Mouse (Mus musculus) megakaryocyte, embryonic 14.5 days (primary cell): ENCODE measurements around the gene Gm20388. TPM values are rescaled to one million over a fixed set of nuclear protein-coding genes. Genes with fewer than 3 reads are reported as not detected.
A peak's percentile ranks its signal among the peaks of the same experiment; 100 is the strongest.

ENCODE experiments used
- H3K27me3 ChIP-seq: replicated peaks from 2 replicates; pipeline ENCODE3; 2012; ENCODE audit warnings: inconsistent platforms
- H3K36me3 ChIP-seq: replicated peaks from 2 replicates; pipeline ENCODE3; 2012; ENCODE audit warnings: low read length, inconsistent platforms, mixed read lengths
- H3K4me1 ChIP-seq: 2 replicates; pipeline ENCODE4 v1.6.1; 2012; ENCODE audit warnings: inconsistent platforms
- H3K4me3 ChIP-seq: replicated peaks from 2 replicates; pipeline ENCODE3; 2012; ENCODE audit warnings: moderate library complexity, mild to moderate bottlenecking, inconsistent platforms
- H3K9me3 ChIP-seq: 2 replicates; pipeline ENCODE4 v1.6.1; 2012; ENCODE audit warnings: inconsistent platforms
- FLI1 ChIP-seq: IDR thresholded peaks from 2 replicates; pipeline ENCODE4 v1.6.1; 2012; ENCODE audit warnings: low read length, inconsistent platforms, mixed read lengths
- GATA1 ChIP-seq: IDR thresholded peaks from 3 replicates; pipeline ENCODE4 v1.6.1; 2012; ENCODE audit warnings: mixed read lengths, low read length, inconsistent platforms, borderline replicate concordance
- polyA plus RNA-seq: library from polyadenylated mRNA; stranded (reverse); fragments of >175 nt; gene quantifications from 2 replicates; pipeline ENCODE4 v1.2.3, GENCODE M21; 2012; ENCODE audit warnings: low replicate concordance; ENCODE audit not compliant: insufficient read depth

The Gm20388 gene
- polyA plus RNA-seq, 1 experiment: 111 TPM

GRCm38 (mm10) chr8:123387041-123387440 lies 3476.4 kb downstream of the Gm20388 start:
- TF ChIP-seq GATA1: no peak
- no peak for TF ChIP-seq FLI1
- Histone ChIP-seq H3K9me3 (no peaks in the 10 kb centered on the region), H3K27me3 (no peaks in the 10 kb centered on the region), H3K36me3 (peaks cover 100% of the 10 kb centered on the region), H3K4me1 (peaks cover 33% of the 10 kb centered on the region), H3K4me3 (no peak overlapping the region)

DNA sequence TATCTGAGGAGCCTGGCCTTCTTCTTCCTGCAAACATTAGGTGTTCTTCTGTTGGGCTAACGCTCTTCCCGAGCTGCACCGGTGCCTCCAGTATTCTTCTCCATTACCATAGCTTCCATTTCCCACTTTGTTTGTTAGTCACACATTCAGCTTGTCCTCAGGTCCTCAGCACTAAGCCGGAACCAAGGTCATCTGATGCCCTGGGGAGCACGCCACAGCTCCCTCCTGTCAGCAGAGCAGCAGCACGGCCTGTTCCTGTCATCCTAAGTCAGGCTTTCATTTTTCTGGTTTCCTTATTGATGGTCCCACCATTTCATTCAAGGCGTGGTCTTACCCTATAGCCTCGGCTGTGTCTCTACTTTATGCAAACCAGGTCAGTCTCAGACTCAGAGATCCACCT lies 3477.2 kb downstream of the Gm20388 start:
- H3K27me3 ChIP-seq: no peaks in the 10 kb centered on the region
- TF ChIP-seq FLI1 (no peak), GATA1 (no peak)
- H3K4me1 ChIP-seq: peaks cover 35% of the 10 kb centered on the region
- peaks cover 100% of the 10 kb centered on the region for H3K36me3 ChIP-seq
- H3K9me3 ChIP-seq: no peaks in the 10 kb centered on the region
- H3K4me3 ChIP-seq: no peak overlapping the region

DNA sequence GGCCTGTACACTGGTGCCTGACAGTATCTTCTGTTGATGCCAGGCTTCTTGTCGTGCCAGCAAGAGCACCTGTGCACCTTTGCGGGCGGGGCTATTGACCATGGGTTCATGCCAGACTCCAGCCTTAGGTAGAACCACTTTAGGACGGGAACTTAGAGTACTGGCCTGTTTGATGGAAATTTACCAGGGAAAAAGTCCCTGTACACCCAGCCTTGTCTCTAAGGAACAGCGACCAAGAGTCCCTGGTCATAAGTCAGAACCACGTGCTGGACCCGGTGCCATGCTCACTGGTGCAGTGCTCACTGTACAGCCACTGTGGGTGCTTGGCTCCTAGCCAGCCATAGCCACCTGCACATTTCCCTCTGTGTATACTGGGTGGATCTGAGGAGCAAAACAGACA lies 3478.4 kb downstream of the Gm20388 start:
- Histone ChIP-seq H3K4me3 (no peak overlapping the region), H3K36me3 (peaks cover 100% of the 10 kb centered on the region), H3K4me1 (peaks cover 45% of the 10 kb centered on the region), H3K27me3 (no peaks in the 10 kb centered on the region), H3K9me3 (no peaks in the 10 kb centered on the region)
- no peak for TF ChIP-seq GATA1
- no peak for TF ChIP-seq FLI1

DNA sequence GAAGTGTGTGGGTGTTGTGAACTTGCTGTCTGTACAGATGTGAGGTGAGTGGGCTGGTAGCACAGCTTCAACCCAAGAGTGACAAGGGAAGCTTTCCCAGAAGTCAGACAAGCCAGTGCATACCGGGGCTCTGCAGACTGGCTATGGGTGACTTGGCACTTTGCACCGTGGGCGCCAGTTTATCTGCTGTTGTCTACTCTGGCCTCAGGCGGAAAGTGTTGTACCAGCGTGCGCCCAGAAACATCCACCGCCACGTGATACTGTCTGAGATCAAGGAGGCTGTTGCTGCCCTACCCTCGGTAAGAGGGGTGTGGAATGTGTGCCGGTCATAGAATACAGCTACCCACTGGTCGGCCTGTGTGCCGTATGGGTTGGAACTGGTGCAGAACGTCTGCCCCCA lies 3487.7 kb downstream of the Gm20388 start:
- peaks cover 66% of the 10 kb centered on the region for H3K4me1 ChIP-seq
- TF ChIP-seq GATA1 (no peak), FLI1 (no peak)
- H3K4me3 ChIP-seq: peak overlapping the region; percentile 85
- H3K27me3 ChIP-seq: no peaks in the 10 kb centered on the region
- peaks cover 99% of the 10 kb centered on the region for H3K36me3 ChIP-seq
- H3K9me3 ChIP-seq: no peaks in the 10 kb centered on the region

- TF ChIP-seq FLI1 (no peak), GATA1 (no peak)
- Histone ChIP-seq H3K4me1 (peaks cover 59% of the 10 kb centered on the region), H3K4me3 (no peak overlapping the region), H3K9me3 (no peaks in the 10 kb centered on the region), H3K36me3 (peaks cover 71% of the 10 kb centered on the region), H3K27me3 (peaks cover 25% of the 10 kb centered on the region)
Measured at GRCm38 (mm10) chr8:123401936-123402335, 3491.3 kb downstream of the Gm20388 start.

DNA sequence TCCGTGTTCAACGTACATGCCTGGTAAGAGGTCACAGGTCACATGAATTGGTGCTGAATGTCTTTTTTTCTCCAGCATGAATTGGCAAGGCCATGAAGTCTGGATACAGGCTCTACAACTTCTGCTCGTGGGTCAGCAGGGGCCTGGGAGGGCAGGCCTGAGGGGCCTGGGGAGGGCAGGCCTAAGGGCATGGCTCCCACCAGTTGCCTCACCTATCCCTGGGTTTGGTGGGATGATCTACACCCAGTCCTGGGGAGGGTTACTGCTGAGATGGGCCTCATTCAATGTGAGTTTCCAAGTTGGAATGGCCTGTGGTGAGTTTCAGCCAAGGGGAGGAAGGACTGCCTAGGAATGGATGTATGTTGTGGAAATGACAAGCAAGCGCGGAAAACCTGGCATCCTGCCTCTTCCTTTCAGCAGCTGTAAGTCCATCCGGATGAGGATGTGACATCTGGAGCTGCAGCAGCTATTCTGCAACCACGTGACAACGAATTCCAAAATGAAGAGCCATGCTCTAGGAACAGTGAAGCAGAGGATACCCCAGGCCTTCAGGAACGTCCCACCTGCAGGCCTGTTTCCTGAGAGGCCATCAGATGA lies 3492.2 kb downstream of the Gm20388 start:
- TF ChIP-seq FLI1 (no peak), GATA1 (no peak)
- Histone ChIP-seq H3K4me1 (peaks cover 59% of the 10 kb centered on the region), H3K4me3 (no peak overlapping the region), H3K9me3 (no peaks in the 10 kb centered on the region), H3K27me3 (peaks cover 34% of the 10 kb centered on the region), H3K36me3 (peaks cover 63% of the 10 kb centered on the region)

- no peak overlapping the region for H3K4me3 ChIP-seq
- no peaks in the 10 kb centered on the region for H3K9me3 ChIP-seq
- peaks cover 43% of the 10 kb centered on the region for H3K27me3 ChIP-seq
- TF ChIP-seq FLI1 (no peak), GATA1 (no peak)
- peaks cover 47% of the 10 kb centered on the region for H3K36me3 ChIP-seq
- peaks cover 59% of the 10 kb centered on the region for H3K4me1 ChIP-seq
Measured at GRCm38 (mm10) chr8:123404521-123404920, 3493.9 kb downstream of the Gm20388 start.

DNA sequence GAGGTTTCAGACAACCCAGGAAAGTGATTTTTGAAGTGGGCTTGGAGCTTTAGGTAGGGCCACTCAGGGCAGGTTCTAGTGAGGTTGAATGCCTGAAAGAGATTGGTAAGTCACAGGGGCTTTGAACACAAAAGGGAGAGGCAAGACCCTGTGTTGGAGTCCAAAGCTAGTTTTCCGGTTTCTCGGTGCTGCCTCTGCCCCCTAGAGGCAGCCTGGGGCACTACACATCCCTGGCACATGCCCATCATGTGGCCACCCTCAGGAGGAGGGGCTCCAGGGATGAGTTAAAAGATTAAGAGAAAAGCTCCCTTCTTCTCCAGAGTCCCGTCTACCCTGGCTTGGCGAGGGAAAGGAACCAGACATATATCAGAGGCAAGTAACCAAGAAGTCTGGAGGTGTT lies 3496.1 kb downstream of the Gm20388 start, which contains the start of gene Mc1r:
TSS of gene Mc1r (plus strand) at position 322 of the 400 bp plus-strand sequence.
- Histone ChIP-seq H3K4me3 (peak within 1 kb of the TSS; percentile 79), H3K27me3 (peaks cover 62% of the 10 kb centered on the region), H3K4me1 (peaks cover 78% of the 10 kb centered on the region), H3K36me3 (peaks cover 24% of the 10 kb centered on the region), H3K9me3 (no peaks in the 10 kb centered on the region)
- no peak for TF ChIP-seq FLI1
- no peak for TF ChIP-seq GATA1

GRCm38 (mm10) chr8:123407612-123408011 lies 3497.0 kb downstream of the Gm20388 start:
- peak overlapping the region; percentile 79 for H3K4me3 ChIP-seq
- peaks cover 70% of the 10 kb centered on the region for H3K27me3 ChIP-seq
- H3K4me1 ChIP-seq: peaks cover 86% of the 10 kb centered on the region
- no peaks in the 10 kb centered on the region for H3K9me3 ChIP-seq
- no peak for TF ChIP-seq GATA1
- TF ChIP-seq FLI1: no peak
- peaks cover 16% of the 10 kb centered on the region for H3K36me3 ChIP-seq

DNA sequence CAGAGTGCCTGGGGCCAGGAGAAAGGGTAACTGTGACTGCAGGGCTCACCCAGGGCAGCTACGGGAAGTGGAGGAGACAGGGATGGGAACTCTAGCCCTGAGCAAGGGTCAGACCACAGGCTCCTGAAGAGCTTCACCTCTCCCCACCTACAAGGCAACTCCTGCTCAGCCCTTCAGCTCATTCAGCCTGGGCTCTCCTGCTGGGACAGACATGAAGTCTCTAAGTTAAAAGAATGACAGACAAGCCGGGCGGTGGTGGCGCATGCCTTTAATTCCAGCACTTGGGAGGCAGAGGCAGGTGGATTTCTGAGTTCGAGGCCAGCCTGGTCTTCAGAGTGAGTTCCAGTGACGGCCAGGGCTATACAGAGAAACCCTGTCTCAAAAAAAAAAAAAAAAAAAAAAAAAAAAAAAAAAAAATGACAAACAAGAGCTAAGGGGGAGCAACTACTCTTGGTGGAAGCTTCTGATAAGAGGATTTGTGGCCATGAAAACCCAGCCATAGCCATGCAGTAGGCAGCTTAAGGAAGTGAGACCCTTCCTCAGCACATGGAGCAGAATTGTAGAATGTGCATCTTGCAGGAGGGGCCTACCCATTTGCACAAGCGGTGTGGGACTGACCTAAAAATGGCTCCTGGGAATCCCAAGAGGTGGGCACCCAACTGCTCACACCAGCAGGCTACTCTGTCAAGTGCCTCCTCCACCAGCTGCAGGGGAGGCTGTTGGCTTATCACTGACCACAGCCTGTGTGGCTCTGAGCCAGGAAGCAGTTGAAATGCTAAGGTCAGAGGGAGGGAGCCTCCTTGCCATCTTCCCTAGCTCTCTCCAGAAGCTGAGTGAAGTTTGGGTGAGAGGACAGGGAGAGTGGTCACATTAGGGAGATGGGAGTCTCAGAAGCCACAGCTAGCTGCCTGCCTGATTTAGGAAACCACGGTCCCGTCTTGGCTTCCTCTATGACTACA lies 3498.2 kb downstream of the Gm20388 start:
- TF ChIP-seq GATA1 (no peak), FLI1 (no peak)
- H3K4me1 ChIP-seq: peaks cover 97% of the 10 kb centered on the region

More for the DNA sequence above, 3498.2 kb downstream of the Gm20388 start:
- H3K27me3 ChIP-seq: peaks cover 82% of the 10 kb centered on the region
- peak overlapping the region; percentile 75 for H3K4me3 ChIP-seq
- peaks cover 4% of the 10 kb centered on the region for H3K36me3 ChIP-seq
- H3K9me3 ChIP-seq: no peaks in the 10 kb centered on the region
